Mouse (Mus musculus) lung, embryonic 16.5 days (tissue): Measurements from ENCODE around the gene Sf3b1. TPM values are rescaled to one million over a fixed set of nuclear protein-coding genes. Genes with fewer than 3 reads are reported as not detected.
A peak's percentile ranks its signal among the peaks of the same experiment; 100 is the strongest.
"Not testable (repeated sequence)": the region's sequence is repeated elsewhere in the genome, so short reads cannot be mapped to it uniquely, and the experiment has no call there.

Source experiments
- ATAC-seq: fragments of 200-750 bp; cut with Nextera tagmentation; 2 replicates; pipeline ENCODE4 v1.8.0; 2017; ENCODE audit warnings: low read depth, mild to moderate bottlenecking, moderate library complexity
- H3K27ac ChIP-seq: fragments of 300-500 bp; sonication (generic); 2 replicates; pipeline ENCODE4 v1.5.1; 2014; ENCODE audit warnings: mild to moderate bottlenecking, control low read depth, low read length
- H3K27me3 ChIP-seq: fragments of 300-500 bp; sonication (generic); 2 replicates; pipeline ENCODE4 v1.6.1; 2014; ENCODE audit warnings: low read depth, low read length, mixed read lengths; ENCODE audit not compliant: control insufficient read depth, insufficient read depth
- H3K36me3 ChIP-seq: fragments of 300-500 bp; sonication (generic); 2 replicates; pipeline ENCODE4 v1.6.1; 2014; ENCODE audit warnings: low read length; ENCODE audit not compliant: control insufficient read depth, insufficient read depth
- H3K4me1 ChIP-seq: fragments of 300-500 bp; sonication (generic); replicated peaks from 2 replicates; pipeline ENCODE4 v1.6.1; 2014; ENCODE audit warnings: low read length, mixed read lengths; ENCODE audit not compliant: control insufficient read depth, insufficient read depth
- H3K4me2 ChIP-seq: fragments of 300-500 bp; sonication (generic); 2 replicates; pipeline ENCODE4 v1.6.1; 2014; ENCODE audit warnings: low read depth, low read length, control low read depth
- H3K4me3 ChIP-seq: fragments of 300-500 bp; sonication (generic); 2 replicates; pipeline ENCODE4 v1.5.1; 2014; ENCODE audit warnings: mild to moderate bottlenecking, low read length, control low read depth
- H3K9ac ChIP-seq: fragments of 300-500 bp; sonication (generic); 2 replicates; pipeline ENCODE4 v1.6.1; 2014; ENCODE audit warnings: low read length, control low read depth
- H3K9me3 ChIP-seq: fragments of 300-500 bp; sonication (generic); 2 replicates; pipeline ENCODE4 v1.6.1; 2016; ENCODE audit warnings: low read length; ENCODE audit not compliant: control insufficient read depth
- WGBS: fragments of 180-500 bp; shearing (Covaris S2); extraction: QIAGEN DNeasy Blood & Tissue Kit; methylation state at CpG from one replicate; pipeline ENCODE4 v1.1.7; 2014; 5-methylcytosine and 5-hydroxymethylcytosine counted together
- polyA plus RNA-seq: library from polyadenylated mRNA; unstranded; fragments of >200 nt; fragmentation: Nextera tagmentation; extraction: Ambion mirVana; gene quantifications from 2 replicates; pipeline ENCODE4 v1.2.1, GENCODE M21; 2015

Sf3b1 gene
- 293 and 321 TPM in 2 replicates for polyA plus RNA-seq

DNA sequence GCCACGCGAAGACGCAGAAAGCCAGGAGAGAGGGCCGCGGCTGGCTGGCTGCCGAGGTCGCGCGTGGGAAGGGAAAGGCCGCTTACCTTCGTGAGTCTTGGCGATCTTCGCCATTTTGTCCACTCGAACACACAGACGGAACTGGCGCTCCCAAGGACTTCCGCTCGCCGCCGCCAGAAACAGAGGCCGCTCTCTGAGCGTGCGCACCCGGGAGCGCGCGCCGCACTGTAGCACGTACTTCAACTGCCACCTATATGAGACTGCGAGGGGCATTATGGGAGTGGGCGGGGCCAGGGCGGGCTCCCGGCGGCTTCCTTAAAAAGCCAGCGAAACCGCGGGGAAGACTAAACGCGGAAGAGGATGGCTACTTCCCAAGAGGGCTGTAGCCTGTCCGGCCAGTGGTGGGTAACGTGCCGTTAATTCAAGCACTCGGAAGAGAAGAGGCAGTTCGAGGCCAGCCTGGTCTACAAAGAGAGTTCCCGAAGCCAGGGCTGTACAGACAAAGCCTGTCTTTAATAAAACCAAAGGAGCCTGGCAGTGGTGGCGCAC is at the start of gene Sf3b1:
TSS of gene Sf3b1 (minus strand) at position 229 of the 549 bp plus-strand sequence.
- peak within 1 kb of the TSS; percentile 99 for H3K9ac ChIP-seq
- no peaks in the 10 kb centered on the region for H3K27me3 ChIP-seq
- peak within 1 kb of the TSS; percentile 77 for H3K4me2 ChIP-seq
- peak within 1 kb of the TSS; percentile 95 for H3K27ac ChIP-seq
- H3K4me3 ChIP-seq: peak within 1 kb of the TSS; percentile 94
- peaks cover 7% of the 10 kb centered on the region for H3K4me1 ChIP-seq
- H3K36me3 ChIP-seq: no peaks in the 10 kb centered on the region
- WGBS: 2% methylated on average over 46 of the region's 46 CpGs
- ATAC-seq: peak; percentile 99
- no peaks in the 10 kb centered on the region for H3K9me3 ChIP-seq

DNA sequence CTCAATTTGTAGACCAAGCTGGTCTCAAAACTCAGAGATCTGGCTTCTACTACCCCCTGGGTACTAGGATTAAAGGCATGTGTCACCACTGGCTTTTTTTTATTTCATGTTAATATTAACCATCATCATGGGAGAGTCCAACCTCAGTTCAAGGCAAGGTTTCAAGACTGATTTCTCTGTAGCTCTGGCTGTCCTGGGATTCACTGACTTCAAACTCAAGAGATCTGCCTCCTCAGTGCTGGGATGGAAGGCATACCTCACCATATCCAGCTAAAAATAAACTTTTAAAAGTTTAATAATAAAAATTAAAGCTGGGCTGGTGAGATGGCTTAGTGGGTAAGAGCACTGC is 49.1 kb upstream of the Sf3b1 start:
- Histone ChIP-seq H3K27me3 (no peaks in the 10 kb centered on the region), H3K36me3 (peaks cover 23% of the 10 kb centered on the region), H3K9me3 (no peaks in the 10 kb centered on the region), H3K4me1 (no peaks in the 10 kb centered on the region), H3K4me2 (no peak overlapping the region), H3K27ac (no peak overlapping the region), H3K4me3 (no peak overlapping the region), H3K9ac (no peak overlapping the region)
- no peak for ATAC-seq

DNA sequence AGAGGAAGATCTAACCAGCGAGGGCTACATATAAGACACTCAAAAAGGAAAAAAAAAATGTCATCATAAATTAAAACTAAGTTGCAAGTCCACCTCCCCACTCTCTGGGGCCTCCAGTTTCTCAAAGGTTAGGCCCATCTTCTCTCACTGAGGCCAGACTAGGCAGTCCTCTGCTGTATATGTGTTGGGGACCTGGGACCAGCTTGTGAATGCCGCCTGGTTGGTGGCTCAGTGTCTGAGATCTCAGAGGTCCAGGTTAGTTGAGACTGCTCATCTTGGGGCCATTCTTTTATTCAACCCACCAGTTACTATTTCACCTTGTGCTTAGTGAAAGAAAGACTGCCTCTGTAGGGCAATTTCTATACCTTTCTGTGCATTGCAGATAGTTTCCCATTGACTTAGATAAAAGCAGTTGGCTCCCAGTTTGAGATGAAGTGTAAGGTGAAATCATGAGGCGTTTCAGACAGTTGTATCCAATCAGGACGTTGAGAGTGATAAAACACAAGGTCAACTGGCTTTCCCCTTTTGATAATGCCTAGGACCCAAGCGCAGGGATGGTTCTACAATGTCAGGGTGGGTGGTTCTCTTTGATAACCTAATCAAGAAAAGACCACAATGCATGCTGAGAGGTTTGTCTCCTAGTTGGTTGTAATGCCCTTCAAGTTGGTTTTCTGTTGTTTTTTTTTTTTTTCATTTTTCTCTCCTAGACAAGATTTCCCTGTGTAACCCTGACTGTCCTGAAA is 48.5 kb upstream of the Sf3b1 start:
- no peak overlapping the region for H3K9ac ChIP-seq
- WGBS: 58% methylated on average over 5 of the region's 5 CpGs
- H3K4me1 ChIP-seq: no peaks in the 10 kb centered on the region
- peaks cover 20% of the 10 kb centered on the region for H3K36me3 ChIP-seq
- no peak for ATAC-seq
- H3K27ac ChIP-seq: no peak overlapping the region
- H3K4me2 ChIP-seq: no peak overlapping the region
- no peaks in the 10 kb centered on the region for H3K9me3 ChIP-seq
- H3K4me3 ChIP-seq: no peak overlapping the region
- H3K27me3 ChIP-seq: no peaks in the 10 kb centered on the region

DNA sequence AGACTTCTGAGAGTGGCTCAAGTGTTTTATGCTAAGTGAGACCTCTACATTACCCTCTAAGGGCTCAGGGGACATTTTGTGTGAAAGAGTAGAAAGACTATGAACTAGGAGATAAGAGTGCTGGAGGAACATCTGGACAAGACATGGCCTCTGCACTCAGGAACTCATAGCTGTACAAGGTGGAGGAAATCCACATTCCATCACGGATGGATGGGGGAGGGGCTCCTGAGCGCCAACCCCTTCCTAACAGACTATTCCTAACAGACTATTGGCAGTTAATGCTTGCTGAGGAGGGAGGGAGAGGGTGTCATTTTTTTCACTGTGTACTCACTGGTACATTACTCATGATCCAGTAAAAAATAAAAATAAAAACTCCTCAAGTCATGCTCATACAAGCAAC is 47.5 kb upstream of the Sf3b1 start:
- no peaks in the 10 kb centered on the region for H3K9me3 ChIP-seq
- H3K4me3 ChIP-seq: no peak overlapping the region
- WGBS: 43% methylated on average over 2 of the region's 2 CpGs
- peaks cover 12% of the 10 kb centered on the region for H3K36me3 ChIP-seq
- H3K4me2 ChIP-seq: no peak overlapping the region
- no peaks in the 10 kb centered on the region for H3K27me3 ChIP-seq
- no peak overlapping the region for H3K9ac ChIP-seq
- no peak for ATAC-seq
- no peaks in the 10 kb centered on the region for H3K4me1 ChIP-seq
- no peak overlapping the region for H3K27ac ChIP-seq

DNA sequence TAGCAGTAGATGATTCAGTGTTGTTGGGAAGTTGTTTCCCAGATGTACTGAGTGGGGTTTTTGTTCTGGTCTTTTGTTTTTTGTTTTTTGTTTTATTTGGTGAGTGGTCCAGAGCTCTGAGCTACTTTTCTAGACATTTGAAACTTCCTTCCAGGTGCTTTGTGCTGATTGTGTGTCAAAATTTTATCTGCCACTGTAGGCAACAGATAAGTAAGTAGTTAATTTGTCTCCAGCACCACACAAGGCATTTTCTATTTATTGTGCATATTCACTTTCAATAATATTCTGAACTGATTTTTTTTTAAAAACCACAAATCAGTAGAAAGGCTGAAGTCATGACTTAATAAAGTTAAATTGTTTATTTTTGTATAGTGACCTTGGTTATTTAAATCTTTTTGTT is 45.0 kb upstream of the Sf3b1 start:
- not testable (repeated sequence) for H3K4me1 ChIP-seq, H3K9me3 ChIP-seq, H3K36me3 ChIP-seq, H3K27me3 ChIP-seq, ATAC-seq, H3K4me2 ChIP-seq, H3K27ac ChIP-seq, H3K4me3 ChIP-seq, H3K9ac ChIP-seq

DNA sequence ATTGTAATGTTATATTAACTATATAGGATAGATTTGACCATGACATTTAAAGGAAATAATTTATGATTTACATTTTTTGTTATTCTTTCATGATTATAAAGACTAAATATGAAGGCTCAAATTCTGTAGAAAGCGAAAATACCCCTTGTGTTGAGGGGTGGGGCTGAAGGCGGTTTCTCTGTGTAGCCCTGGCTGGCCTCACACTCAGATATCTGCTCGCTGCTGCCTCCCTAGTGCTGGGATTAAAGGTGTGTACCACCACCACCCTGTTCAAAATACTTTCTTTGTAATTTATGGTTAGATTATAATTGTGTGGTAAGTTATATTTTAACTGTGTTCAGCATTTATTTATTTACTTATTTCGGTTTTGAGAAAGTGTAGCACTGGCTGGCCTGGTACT is 34.5 kb upstream of the Sf3b1 start:
- H3K9ac ChIP-seq: no peak overlapping the region
- 91% methylated on average over 4 of the region's 4 CpGs for WGBS

DNA sequence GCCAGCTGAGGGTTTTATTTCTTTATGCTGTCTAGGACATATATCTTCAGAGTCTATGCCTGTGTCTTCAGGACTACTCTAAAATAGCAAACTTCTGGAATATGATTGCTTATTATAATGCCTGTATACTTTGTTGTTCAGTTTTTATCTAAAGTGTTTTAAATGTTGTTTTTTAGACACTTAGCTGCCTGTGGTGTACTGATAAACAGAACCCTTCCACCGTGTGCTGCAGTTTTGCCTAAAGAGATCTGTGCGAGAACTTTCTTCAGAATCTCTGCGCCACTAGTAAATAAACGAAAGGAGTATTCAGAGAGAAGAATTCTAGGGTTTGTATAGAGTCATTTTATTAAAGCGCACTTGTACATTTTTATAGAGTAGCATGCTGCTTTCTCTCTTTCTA is 33.8 kb upstream of the Sf3b1 start:
- H3K36me3 ChIP-seq: peaks cover 9% of the 10 kb centered on the region
- WGBS: 85% methylated on average over 5 of the region's 5 CpGs

More for the DNA sequence above, 34.5 kb upstream of the Sf3b1 start:
- H3K4me3 ChIP-seq: no peak overlapping the region
- no peaks in the 10 kb centered on the region for H3K9me3 ChIP-seq
- peaks cover 8% of the 10 kb centered on the region for H3K36me3 ChIP-seq
- H3K4me1 ChIP-seq: no peaks in the 10 kb centered on the region
- no peak overlapping the region for H3K4me2 ChIP-seq
- no peak for ATAC-seq
- H3K27me3 ChIP-seq: no peaks in the 10 kb centered on the region
- H3K27ac ChIP-seq: no peak overlapping the region

DNA sequence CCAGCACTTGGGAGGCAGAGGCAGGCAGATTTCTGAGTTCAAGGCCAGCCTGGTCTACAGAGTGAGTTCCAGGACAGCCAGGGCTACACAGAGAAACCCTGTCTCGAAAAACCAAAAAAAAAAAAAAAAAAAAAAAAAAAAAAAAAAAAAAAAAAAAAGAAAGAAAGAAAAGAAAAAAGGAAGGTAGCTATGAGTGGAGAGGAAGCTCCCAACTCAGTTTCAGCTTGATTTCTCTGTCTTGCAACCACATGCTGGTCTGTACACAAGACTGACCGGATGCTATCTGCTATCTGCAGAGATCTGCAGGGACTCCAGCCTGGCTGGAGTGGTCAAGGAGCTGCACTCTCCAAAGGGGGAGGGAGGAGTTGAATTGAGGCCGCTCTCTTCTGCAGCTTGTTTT is 31.1 kb upstream of the Sf3b1 start:
- H3K27me3 ChIP-seq, H3K36me3 ChIP-seq, ATAC-seq, H3K4me2 ChIP-seq, H3K4me1 ChIP-seq, H3K9ac ChIP-seq, H3K4me3 ChIP-seq, H3K9me3 ChIP-seq, H3K27ac ChIP-seq: not testable (repeated sequence)
- 70% methylated on average over 2 of the region's 3 CpGs for WGBS

More for the DNA sequence above, 33.8 kb upstream of the Sf3b1 start:
- Histone ChIP-seq H3K9ac (no peak overlapping the region), H3K4me1 (no peaks in the 10 kb centered on the region), H3K4me3 (no peak overlapping the region), H3K27me3 (no peaks in the 10 kb centered on the region), H3K4me2 (no peak overlapping the region), H3K27ac (no peak overlapping the region), H3K9me3 (no peaks in the 10 kb centered on the region)
- no peak for ATAC-seq

DNA sequence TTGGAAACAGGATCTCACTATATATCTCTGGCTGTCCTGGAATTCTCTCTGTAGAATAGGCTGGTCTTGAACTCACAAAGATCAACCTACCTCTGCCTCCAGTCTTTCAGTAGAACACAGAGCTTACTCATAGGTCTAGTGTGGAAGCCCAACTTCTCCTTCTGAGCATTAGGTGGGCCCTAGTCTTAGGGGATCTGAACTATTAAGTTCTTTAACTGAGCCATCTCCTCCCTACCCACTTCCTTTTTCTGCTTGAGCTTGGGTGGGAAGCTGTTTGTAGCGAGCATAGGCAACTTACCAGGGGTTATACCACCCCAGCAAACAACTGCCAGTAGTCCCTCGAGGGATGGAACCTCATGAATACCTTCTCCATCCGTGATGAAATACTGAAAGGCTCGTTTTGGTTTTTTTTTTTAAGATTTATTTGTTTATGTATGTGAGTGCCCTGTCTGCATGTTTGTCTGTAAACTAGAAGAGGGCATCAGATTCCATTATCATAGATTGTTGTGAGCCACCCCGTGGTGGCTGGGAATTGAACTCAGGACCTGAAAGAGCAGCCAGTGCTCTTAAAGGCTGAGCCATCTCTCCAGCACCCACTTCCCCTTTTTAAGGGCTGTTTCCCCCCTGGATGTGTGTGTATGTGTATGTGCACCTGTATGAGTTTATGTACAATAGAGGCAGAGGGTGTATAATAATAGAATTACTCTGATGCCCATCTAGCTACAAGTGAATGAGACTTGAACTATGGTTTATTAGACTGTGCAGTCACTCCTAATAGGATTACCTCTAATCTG is 28.2 kb upstream of the Sf3b1 start:
- Histone ChIP-seq H3K27ac (no peak overlapping the region), H3K27me3 (no peaks in the 10 kb centered on the region; the same call in 1 of the 2 replicates), H3K4me1 (peaks cover 11% of the 10 kb centered on the region), H3K9me3 (no peaks in the 10 kb centered on the region), H3K4me3 (no peak overlapping the region), H3K4me2 (no peak overlapping the region), H3K36me3 (peaks cover 3% of the 10 kb centered on the region; the same call in 1 of the 2 replicates), H3K9ac (no peak overlapping the region)
- WGBS: 72% methylated on average over 5 of the region's 5 CpGs
- ATAC-seq: no peak
